Mouse (Mus musculus) kidney, adult 8-10 months (tissue): ENCODE measurements around the gene Skap1.

Experiments used
- DNase-seq, 2 experiments: peaks; one replicate each; pipeline ENCODE4 v3.0.0; 2022

The Skap1 gene

GRCm38 (mm10) chr11:96466382-96466781 is 2.0 kb downstream of the Skap1 start:
- DNase-seq = no peak

- no peak for DNase-seq
Observed at GRCm38 (mm10) chr11:96466987-96467386, 2.6 kb downstream of the Skap1 start.

- no peak for DNase-seq
Observed at GRCm38 (mm10) chr11:96468048-96468745, 3.8 kb downstream of the Skap1 start.

GRCm38 (mm10) chr11:96482711-96483110 is 18.3 kb downstream of the Skap1 start:
- no peak for DNase-seq

GRCm38 (mm10) chr11:96483179-96483578 is 18.8 kb downstream of the Skap1 start:
- no peak for DNase-seq

- DNase-seq = no peak
Observed at GRCm38 (mm10) chr11:96498481-96498880, 34.1 kb downstream of the Skap1 start.

GRCm38 (mm10) chr11:96501042-96501441 is 36.6 kb downstream of the Skap1 start:
- DNase-seq = no peak

GRCm38 (mm10) chr11:96502948-96503347 is 38.6 kb downstream of the Skap1 start:
- no peak for DNase-seq

- DNase-seq = no peak
Observed at GRCm38 (mm10) chr11:96504509-96505119, 40.2 kb downstream of the Skap1 start.

GRCm38 (mm10) chr11:96505841-96506240 is 41.4 kb downstream of the Skap1 start:
- no peak for DNase-seq

- no peak for DNase-seq
Observed at GRCm38 (mm10) chr11:96515164-96515563, 50.8 kb downstream of the Skap1 start.

- DNase-seq = no peak
Observed at GRCm38 (mm10) chr11:96524541-96524940, 60.1 kb downstream of the Skap1 start.

GRCm38 (mm10) chr11:96526137-96526621 is 61.8 kb downstream of the Skap1 start:
- no peak for DNase-seq

- DNase-seq = no peak
Observed at GRCm38 (mm10) chr11:96531757-96532433, 67.5 kb downstream of the Skap1 start.

GRCm38 (mm10) chr11:96534531-96534930 is 70.1 kb downstream of the Skap1 start:
- DNase-seq = no peak

GRCm38 (mm10) chr11:96536146-96536545 is 71.8 kb downstream of the Skap1 start:
- peak; percentile 50 to 57 for DNase-seq

GRCm38 (mm10) chr11:96542003-96542402 is 77.6 kb downstream of the Skap1 start:
- DNase-seq = peak in 1 of 2 experiments; percentile 26

GRCm38 (mm10) chr11:96542561-96542960 is 78.2 kb downstream of the Skap1 start:
- DNase-seq = peak in 1 of 2 experiments; percentile 88

- no peak for DNase-seq
Observed at GRCm38 (mm10) chr11:96546428-96546827, 82.0 kb downstream of the Skap1 start.

GRCm38 (mm10) chr11:96550960-96551703 is 86.7 kb downstream of the Skap1 start:
- peak in 1 of 2 experiments; percentile 22 for DNase-seq

GRCm38 (mm10) chr11:96553091-96553490 is 88.7 kb downstream of the Skap1 start:
- DNase-seq = peak; percentile 34 to 38

- DNase-seq = no peak
Observed at GRCm38 (mm10) chr11:96560229-96560628, 95.8 kb downstream of the Skap1 start.

GRCm38 (mm10) chr11:96564088-96564487 is 99.7 kb downstream of the Skap1 start:
- no peak for DNase-seq
